Mouse (Mus musculus) cerebellum, postnatal 25 days (tissue): ENCODE results near the gene Atmin.

Source experiments
- DNase-seq, 2 experiments: peaks; one replicate each; pipeline ENCODE4 v3.0.0; 2021; ENCODE audit warnings: mixed read lengths in 2 of 2

Gene Atmin

DNA sequence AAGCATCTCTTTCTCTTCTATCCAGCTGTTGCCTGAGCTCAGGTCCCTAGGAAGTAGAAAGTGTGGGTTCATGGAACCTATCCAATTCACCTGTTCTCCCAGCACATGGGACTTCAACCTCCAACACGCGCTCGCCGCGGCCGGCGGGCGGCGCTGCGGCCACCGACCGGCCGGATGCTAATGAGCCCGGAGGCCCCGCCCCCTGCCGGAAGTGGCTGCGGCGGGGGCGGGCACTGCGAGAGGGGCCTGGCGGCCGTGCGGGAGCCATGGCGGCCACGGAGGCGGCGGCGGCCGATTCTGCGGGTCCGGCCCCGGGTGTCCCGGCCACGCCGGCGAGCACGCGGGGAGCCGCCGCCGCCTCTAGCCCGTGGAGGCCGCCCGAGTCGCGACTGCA lies at the start of gene Atmin:
Atmin (plus strand) TSS at position 233 of the 394 bp plus-strand sequence.
- peak; percentile 90 to 97 for DNase-seq

DNA sequence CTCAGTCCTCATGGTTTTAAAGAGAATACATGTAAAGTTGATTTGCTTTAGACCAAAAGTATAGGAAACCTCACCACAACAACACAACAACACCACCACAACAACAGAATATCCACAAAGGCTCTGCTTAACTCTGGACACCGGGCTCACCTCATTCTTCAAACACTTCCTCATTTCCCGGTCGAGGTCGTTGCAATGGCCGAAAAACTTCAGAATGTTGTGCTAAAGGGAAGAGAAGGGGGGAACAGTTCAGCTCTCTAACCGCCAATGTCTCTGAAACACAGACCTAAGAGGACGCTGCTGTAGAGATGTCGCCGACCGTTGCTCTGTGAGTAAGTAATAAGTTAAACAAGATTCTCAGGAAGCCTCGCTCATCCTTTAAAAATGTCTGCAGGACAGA lies 49.3 kb upstream of the Atmin start:
- no peak for DNase-seq

DNA sequence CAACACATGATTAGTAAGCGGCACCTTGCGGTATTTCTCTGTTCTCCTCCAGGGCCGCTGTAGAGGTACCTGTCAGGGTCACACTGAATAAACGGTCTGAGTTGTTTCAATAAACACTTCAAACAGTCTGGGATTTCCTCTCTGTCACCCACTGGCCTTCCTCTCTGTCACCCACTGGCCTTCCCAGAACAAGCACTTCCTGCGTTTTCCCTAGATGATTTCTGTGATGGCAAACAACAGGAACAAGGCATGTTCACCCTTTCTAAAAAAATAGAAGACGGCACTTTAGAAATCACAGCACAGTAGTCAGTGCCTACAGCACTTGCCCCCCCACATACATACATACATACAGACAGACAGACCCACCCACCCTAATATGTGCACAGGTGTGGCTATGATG lies 47.7 kb upstream of the Atmin start:
- DNase-seq, result no peak

DNA sequence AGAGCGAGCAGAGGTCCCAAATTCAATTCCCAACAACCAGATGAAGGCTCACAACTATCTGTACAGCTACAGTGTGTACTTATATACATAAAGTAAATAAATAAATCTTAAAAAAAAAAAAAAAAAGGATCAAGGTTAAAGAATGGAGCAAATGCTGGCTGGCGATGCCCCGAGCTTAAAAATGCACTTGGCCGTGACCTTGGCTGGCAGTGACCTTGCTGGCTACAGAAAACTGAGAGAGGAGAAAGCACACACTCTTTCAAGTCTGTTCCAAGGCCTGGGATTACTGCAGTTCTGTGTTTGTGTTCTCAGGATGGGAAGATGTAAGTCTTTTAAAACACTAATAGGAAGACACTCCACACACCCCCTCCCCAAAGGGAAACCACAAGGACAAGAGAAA lies 38.5 kb upstream of the Atmin start:
- no peak for DNase-seq

DNA sequence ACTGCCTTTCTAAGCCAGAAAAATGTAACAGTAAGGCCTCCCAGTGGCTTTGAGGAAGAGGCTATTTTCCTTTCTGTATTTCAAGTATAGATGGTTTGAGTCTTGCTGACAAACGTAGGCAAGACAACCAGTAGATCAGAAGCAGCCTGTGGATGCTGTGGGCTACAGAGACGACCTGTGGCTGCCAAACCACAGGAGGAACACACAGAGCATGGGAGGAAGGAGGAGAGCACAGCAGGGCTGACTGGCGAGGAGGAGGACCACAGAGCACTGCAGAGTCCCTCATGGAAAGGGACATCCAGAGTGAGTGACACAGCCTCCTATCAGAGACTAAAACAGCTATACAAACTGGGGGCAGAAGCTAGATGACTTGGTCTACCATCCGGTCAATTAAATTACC lies 37.9 kb upstream of the Atmin start:
- no peak for DNase-seq

DNA sequence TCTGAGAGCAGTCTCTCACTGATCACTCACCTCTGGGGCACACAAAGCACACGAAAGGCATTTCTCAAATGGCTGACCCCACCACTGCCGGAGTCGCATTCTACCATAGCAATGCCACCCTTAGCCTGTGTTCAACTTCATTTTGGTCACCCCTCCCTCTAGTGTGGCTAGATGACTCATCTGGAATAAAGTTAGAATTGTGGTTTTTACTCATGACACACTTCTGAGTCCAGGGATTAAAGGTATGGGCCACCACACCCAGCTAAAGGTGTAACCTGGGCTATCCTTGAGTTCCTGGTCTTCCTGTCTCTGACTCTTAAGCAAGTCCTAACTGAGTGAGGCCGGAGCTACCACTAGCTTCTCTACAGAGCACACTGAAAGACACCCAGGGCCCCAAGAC lies 37.4 kb upstream of the Atmin start:
- DNase-seq, result no peak

DNA sequence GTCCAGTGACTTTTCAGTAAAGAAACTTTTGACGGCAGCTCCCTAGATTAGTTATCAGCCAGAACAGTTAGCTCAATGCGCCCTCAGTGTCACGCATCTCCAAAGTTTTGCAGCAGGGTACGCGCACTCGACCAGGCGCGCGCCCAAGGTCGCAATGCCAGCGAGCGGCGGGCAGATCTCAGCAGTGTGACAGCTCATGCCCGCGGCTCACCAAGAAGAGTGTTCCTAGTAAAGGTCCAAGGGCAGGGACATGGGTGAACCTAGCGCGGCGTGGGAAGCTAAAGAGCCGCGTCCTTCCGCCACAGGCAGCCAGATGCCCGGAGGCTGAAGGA lies 22.2 kb upstream of the Atmin start:
- DNase-seq, result no peak

DNA sequence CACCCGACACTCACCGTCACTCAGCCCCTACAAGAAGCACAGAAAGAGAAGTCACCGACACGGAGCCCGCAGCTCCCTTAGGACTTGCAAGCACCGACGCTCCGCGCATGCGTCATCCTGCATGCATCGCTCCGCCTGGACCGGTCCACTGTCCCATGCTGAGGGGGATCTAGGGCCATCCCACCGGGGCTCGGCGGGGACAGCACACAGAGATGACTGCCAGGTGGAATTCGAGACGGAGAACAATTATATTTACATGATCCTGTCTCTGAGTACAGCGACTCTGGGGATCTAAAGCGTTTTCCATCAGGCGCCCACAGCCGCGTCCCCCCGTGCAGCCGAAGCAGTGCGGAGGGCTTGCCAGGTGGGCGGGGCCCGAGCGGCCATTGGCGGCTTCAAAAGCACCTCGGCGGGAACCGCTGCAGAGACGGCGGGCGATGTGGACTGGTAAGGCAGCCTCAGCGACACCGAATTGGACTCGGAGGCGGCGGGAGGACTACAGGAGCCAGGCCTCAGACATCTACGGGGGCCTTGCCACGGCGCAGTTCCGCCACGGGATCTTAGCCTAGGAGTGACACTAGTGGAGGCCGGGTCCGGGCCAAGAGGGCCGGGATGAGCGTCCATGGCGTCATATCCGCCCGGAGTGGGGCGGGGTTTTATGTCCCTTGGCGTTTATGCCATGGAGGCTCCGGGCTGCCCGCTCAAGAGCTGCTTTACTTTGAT lies 21.7 kb upstream of the Atmin start, which contains the start of the genes Cmc2 and Cenpn:
Cmc2 (minus strand) TSS at position 119 of the 723 bp plus-strand sequence.
Cenpn (plus strand) TSS at position 394 of the 723 bp plus-strand sequence.
- DNase-seq, result peak; percentile 97

DNA sequence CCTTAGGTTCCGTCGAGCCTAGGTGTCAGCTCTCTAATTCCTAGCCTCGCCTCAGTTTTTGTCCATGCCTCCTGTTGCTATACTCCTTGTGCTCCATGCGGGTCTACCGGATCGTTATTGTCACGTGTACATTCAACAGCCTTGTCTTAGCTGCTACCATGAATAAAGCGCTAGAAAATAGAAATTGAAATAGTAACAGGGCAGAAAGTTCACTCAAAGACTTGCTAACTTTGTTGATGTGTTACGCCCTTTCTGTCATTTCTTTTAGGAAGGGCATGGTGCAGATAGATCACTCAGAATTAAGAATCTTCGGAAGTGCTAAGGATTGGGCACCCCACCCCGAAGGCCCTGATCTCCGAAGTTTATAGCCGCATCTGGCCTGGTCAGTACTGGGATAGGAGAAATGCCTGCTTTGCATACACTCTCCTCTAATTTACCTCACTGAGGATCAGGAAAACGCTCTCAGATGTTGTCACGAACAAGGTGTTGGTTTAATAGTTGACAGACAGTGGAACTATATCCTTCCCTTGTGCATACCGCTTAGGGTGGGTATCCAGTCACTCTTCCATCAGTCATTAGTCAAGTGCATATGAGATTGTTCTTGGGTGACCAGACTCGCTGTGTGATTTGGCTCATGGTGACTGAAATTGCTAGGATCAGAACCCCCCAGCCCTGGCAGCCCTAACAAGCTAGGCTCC lies 21.0 kb upstream of the Atmin start:
- no peak for DNase-seq

DNA sequence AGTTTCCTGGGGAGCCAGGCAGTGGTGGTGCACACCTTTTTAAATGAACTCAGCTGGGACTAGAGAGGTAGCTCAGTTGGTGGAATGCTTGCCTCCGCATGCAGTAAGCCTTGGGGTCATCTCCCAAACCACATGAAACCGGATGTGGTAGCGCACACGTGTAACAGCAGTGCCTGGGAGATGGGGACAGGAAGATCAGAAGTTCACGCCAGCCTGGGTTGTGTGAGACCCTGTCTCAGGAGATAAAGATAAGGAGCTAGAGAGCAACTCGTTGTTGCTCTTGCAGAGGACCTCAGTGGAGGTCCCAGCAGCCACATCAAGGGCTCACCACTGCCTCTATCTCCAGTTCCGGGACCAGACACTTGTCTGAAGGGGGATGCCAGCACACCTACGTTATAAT lies 19.7 kb upstream of the Atmin start:
- no peak for DNase-seq

DNA sequence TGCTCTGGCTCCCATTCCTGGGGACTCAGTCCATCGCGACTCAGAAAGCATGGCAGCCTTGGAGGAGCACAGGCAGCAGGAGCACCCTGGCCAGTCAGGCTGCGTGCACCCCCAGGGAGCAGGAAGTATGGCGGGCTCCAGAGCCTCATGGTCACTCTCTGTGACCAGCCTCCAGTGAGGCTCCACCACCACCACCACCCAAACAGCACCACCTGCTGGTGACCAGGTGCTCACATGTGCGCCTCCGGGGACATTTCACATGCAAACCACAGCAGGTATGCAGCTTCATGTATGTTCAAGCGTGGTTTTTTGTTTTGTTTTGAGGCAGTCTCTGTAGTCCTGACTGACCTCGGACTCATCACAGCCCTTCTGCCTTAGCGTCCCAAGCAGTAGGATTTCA lies 15.3 kb upstream of the Atmin start:
- peak in 1 of 2 experiments; percentile 51 for DNase-seq

DNA sequence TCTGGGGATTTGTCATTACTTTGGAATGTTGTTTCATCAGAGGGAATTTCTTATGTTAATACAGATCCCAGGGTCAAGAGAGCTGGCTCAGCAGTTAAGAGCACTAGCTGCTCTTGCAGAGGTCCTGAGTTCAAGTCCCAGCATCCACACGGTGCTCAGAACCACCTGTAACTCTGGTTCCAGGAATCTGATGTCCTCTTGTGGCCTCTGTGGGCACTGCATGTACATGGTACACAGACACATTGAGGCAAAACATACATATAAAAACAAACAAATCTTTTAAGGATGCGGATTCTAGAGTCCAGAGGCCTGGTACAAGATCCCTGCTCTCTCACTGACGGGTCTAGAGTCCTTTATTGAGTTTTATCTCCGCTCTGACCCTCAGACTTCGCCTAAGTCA lies 14.6 kb upstream of the Atmin start:
- no peak for DNase-seq

DNA sequence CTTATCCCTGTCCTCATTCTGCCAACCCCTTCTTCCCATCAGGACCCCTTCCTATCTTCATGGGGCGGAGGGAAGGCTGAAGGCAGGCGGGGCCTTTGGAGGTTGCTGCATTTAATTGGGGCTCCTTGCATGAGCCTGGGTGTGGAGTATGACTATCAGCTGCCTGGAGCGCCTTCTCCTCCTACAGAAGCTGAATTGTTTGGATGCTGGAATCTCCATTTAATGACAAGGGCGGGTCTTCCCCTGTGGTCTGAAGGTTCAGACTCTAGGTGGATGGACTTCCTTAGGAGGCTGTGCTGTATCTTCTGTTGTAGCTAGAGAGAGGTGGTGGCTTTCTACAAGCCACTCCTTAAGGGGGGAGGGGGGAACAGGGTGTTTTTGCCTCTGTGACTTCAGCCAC lies 8.2 kb upstream of the Atmin start:
- DNase-seq, result no peak

DNA sequence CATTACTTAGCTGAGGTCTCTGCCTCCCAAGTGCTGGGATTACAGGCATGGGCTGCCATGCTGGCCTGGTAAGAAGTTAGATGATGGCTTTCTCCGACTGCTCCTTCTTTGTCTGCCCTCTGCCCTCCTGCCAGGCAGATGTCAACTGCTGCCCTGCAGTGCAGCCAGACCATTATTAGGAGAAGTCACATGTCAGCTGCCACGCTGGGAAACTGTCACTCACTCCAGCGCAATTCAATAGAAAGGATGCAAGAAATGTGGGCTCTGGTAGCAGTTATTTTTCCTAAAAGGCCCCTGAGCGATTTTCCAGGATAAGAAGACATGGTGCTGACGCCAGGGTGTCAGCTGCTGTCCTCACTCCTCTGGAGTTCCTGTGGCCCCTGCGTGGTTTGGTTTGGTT lies 7.7 kb upstream of the Atmin start:
- no peak for DNase-seq

DNA sequence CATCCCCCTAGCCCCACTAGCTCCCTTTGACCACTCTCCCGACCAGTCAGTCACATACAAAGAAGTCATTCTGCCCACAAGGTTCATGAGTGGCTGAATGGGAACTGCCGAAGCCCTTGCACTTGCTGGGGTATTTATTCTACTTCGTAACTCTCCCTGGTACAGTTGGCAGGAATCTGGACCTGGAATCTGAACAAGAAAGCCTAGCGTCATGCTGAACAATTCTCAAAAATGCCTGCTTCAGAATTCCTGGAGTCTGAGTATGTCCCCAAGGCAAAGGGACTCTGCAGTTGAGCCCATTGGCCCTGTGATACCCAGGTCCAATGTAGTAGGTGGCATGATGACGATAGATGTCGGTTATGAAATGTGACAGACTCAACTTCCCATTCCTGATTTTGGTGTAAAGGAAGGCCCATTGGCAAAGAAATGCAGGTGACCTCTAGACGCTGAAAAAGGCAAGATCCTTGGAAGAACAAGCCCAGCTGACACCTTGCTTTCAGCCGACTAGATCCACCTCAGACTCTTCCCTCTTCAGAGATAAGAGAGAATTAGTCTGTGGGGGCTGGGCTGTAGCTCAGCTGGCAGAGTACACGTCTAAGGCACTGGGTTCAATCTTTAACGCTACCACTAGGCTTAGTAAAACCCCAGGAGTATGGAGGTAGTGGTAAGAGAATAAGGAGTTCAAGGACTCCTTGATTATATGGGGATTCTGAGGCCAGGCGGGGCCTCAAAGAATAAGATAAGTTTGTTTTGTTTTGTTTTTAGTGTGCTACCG lies 722 bp upstream of the Atmin start:
- DNase-seq, result no peak

DNA sequence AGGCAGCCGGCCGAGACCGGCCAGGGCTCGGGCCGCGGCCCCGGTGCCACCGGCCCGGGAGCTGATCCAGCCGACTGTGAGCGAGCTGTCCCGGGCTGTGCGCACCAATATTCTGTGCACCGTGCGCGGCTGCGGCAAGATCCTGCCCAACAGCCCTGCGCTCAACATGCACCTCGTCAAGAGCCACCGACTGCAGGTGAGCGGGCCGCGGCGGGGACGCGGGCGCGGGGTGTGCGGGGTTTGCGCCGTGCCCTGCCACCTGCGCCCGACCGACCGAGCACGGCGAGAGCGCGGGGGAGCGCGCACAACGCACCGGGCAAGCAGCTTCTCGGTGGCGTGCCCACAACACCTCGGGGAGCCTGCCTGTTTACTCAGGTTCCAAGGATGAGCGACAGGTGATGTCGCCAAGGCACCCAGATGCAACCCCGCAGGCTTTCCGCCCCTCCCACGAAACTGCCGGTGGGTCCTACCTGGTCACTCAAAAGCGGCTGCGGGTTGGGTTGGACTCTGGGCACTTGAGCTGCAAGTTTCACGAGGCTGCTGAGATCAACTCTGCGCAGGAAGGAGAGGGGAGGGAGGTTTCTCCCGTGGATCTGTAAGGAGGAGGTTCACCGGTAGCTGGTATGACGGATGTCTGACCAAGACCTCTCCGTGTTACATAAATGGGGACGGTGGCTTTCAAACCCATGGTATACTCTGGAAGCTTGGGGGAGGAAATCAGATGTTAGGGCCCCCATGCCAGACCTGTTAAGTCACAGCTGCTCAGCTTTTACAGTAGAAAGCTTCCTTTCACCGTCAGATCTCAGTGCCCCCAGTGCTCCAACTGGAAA lies 577 bp downstream of the Atmin start:
- peak; percentile 66 to 70 for DNase-seq

DNA sequence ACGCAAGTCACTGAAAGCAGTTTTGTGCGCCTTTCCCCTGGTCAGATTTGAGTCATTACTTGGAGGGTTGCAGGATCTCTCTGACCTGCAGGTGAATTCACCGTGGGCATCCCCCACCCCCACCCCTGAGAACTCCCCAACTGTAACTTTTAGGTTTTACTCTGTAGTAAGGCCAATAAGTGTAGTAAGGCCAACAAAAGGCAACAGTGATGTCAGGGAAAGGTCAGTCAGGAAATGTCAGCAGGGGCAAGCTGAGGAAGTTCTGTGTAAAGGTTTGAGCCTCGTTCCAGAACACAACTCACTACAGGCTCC lies 1.1 kb downstream of the Atmin start:
- no peak for DNase-seq

DNA sequence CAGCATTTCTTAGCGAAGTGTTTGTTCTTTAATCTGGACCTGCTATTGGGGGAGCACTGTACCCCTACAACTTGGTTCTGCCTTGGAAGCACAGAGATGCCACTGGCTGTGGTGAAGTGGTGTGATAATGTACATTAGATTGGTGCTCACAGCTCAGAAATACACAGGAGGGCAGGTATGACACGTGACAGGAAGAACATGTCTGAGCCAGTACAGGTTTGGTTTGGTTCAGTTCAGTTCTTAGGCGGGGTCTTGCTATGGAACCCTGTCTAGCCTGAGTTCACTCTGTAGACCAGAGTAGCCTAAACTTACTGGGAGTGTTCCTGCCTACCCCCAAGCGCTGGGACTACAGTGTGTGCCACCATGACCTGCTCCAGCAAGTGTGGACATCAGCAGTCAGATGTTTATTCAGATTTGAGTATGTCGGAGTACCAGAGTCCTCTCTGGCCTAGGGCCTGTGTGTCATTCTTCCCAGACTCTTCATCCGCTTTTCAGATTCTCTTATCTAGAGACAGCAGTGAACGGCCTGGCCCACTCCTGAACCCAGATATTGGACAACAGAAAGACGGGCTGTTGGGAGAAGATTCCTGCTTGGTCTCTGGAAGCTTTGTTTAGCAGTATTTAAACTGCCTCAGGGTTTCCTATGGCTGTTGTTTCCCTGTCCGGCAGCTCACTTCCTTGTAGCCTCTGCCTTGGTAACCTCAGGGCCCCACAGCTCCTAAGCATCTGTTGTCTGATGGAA lies 2.1 kb downstream of the Atmin start:
- DNase-seq, result no peak

DNA sequence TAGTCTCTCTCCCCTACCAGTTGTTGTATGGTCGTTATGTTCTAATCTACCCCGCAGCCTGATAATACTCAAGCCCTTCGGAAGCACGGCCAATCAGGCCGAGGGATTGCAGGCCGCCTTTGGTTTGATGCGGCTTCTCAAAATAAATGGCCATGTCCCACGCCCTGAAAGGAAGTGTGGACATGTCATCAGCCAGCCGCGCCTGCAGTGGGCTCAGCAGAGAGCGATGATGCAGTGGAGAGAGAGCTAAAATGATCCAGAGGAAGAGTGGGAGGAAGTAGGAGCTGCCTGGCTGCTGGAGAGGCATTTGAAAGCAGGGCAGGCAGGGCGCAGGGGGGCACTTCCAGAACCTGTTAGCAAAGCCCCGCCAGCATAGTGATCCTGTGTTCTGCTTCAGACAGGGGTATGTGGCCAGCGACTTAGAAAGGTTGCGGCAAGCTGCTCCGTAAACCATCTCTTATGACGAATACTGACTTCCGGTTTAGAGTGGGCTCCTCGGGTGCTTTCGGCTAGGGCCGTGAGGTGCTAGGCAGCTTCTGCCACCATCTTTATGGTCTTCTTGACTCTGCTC lies 3.2 kb downstream of the Atmin start:
- DNase-seq, result no peak

DNA sequence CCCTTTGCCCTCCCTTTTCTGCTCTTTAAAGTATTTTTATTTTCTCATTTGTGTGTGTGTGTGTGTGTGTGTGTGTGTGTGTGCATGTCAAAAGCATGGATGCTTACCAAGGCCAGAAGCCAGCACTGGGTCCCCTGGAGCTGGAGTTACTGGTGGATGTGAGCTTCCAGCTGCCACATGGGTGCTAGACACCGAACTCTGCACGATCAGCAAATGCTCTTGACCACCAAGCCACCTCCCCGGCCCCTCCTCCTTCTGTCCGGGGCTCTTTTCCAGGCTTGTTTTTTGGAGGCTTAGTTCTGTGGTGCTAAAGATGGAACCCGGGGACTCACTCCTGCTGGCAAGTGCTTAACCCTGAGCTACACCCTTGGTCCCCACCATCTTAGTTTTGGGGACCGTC lies 3.7 kb downstream of the Atmin start:
- no peak for DNase-seq

DNA sequence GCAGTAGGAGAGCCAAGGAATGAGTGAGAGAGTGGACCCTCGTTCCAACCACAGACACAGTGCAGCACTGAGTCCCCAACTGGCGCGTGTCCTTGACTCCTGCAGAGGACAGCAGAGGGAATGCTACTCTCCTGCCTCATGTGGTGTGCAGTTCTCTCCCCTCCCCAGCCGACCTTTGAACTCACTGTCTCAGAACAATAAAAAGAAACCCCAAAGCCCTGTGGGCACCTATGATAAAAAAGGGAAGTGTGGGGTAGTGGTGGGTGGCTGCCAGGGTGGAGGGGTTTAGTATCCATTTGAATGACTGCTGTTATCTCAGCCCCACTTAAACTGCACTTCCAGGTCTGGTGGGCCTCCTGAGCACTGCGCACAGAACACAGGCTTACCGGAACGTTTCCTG lies 4.4 kb downstream of the Atmin start:
- DNase-seq, result no peak

DNA sequence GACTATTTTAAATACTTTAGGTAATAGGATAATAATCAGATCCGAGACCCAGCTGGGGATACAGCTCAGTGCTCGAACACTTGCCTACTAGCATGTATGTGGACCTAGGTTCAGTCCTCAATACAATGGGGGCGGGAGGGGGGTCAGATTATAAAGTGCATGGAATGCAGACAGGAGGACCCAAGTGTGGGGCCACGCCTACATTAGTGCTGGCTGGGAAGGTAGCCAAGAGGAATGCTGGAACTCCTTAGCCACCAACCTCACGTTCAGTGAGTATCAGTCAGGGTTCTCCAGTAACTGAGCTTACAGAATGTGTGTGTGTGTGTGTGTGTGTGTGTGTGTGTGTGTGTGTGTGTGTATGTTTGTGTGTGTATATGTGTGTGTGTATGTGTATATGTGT lies 8.2 kb downstream of the Atmin start:
- no peak for DNase-seq
